ENCODE assay signal across 15 mouse cellular contexts in genomic region chr14:78747969-78748651, GRCm38 (mm10). TPM values are rescaled to one million over a fixed set of nuclear protein-coding genes. Genes with fewer than 3 reads are reported as not detected.
DNase-seq lines count a peak whose midpoint lies in the region; ATAC-seq and TF ChIP-seq lines count a peak whose summit lies in the region.
"Had no signal": no experiment of that assay in that cellular context is flagged by ENCODE, and none has a peak within 500 bp of the region (broad histone marks: within the 10 kb centered on the region; RNA-seq: fewer than 3 reads in every experiment).

No protein-coding gene starts in this region.

- no peak overlapping the region for H3K4me3 ChIP-seq in stomach, embryonic 16.5 days (replicated peaks; ENCODE audit: low read length)
- no peak overlapping the region for H3K4me3 ChIP-seq in stomach, postnatal 0 days (ENCODE audit: low read depth, low read length)
- no peak overlapping the region for H3K4me3 ChIP-seq in liver, embryonic 11.5 days (ENCODE audit: low read depth, low read length)
- H3K4me3 ChIP-seq: forebrain, embryonic 13.5 days; heart, embryonic 15.5 days had no signal

- H3K27me3 ChIP-seq in stomach, embryonic 16.5 days (ENCODE audit: control insufficient read depth, insufficient read depth, low read length), result no peaks in the 10 kb centered on the region
- no peaks in the 10 kb centered on the region for H3K27me3 ChIP-seq in stomach, postnatal 0 days (ENCODE audit: control insufficient read depth, insufficient read depth, low read length)
- no peaks in the 10 kb centered on the region for H3K27me3 ChIP-seq in liver, embryonic 11.5 days (replicated peaks; ENCODE audit: control insufficient read depth, insufficient read depth, low read length)
- no peaks in the 10 kb centered on the region for H3K27me3 ChIP-seq in splenic B cell, adult 2 months (ENCODE audit: control insufficient read depth, insufficient read depth, low read length, poor library complexity, severe bottlenecking)
- H3K27me3 ChIP-seq: forebrain, embryonic 13.5 days; heart, embryonic 15.5 days had no signal

- DNase-seq in stomach, postnatal 0 days (ENCODE audit: low spot score), result no peak
- DNase-seq in ZHBTc4 (ENCODE audit: low read depth, low spot score), result peak; percentile 72
- DNase-seq in liver, embryonic 11.5 days (ENCODE audit: low spot score), result no peak
- DNase-seq in splenic B cell, adult 2 months (ENCODE audit: low read depth, low spot score), result peak; percentile 32
- DNase-seq in lung, postnatal 4 days, result no peak
- no peak for DNase-seq in neural tube, embryonic 10.5 days (ENCODE audit: extremely low spot score, low spot score)
- DNase-seq: cerebellum, adult 9-11 months; heart, adult 18-20 months; kidney, adult 8-10 months; right cerebral cortex, postnatal 25 days; thymus, adult 18-20 months had no signal

- no peaks in the 10 kb centered on the region for H3K4me1 ChIP-seq in stomach, embryonic 16.5 days (ENCODE audit: control insufficient read depth, insufficient read depth, low read length)
- H3K4me1 ChIP-seq in stomach, postnatal 0 days (replicated peaks; ENCODE audit: control insufficient read depth, insufficient read depth), result no peaks in the 10 kb centered on the region
- H3K4me1 ChIP-seq in liver, embryonic 11.5 days (replicated peaks; ENCODE audit: control insufficient read depth, insufficient read depth, low read length), result no peaks in the 10 kb centered on the region
- H3K4me1 ChIP-seq: forebrain, embryonic 13.5 days; heart, embryonic 15.5 days had no signal

- no peak overlapping the region for H3K4me2 ChIP-seq in stomach, embryonic 16.5 days (ENCODE audit: low read depth, low read length)
- H3K4me2 ChIP-seq in stomach, postnatal 0 days (replicated peaks; ENCODE audit: low read depth), result no peak overlapping the region
- no peak overlapping the region for H3K4me2 ChIP-seq in liver, embryonic 11.5 days
- H3K4me2 ChIP-seq: forebrain, embryonic 13.5 days; heart, embryonic 15.5 days; midbrain, embryonic 11.5 days had no signal

- no peak overlapping the region for H3K27ac ChIP-seq in stomach, embryonic 16.5 days (ENCODE audit: low read length)
- H3K27ac ChIP-seq in stomach, postnatal 0 days (replicated peaks), result no peak overlapping the region
- no peak overlapping the region for H3K27ac ChIP-seq in liver, embryonic 11.5 days (ENCODE audit: low read depth, low read length)
- H3K27ac ChIP-seq: forebrain, embryonic 13.5 days; heart, embryonic 15.5 days had no signal

- TF ChIP-seq EP300 in stomach, postnatal 0 days (optimal IDR thresholded peaks at IDR 0.05), result no peak

- peak; percentile 53 for ATAC-seq in stomach, embryonic 16.5 days (ENCODE audit: insufficient read depth, low FRiP score)
- no peak for ATAC-seq in stomach, postnatal 0 days (ENCODE audit: low FRiP score, low TSS enrichment)
- ATAC-seq in liver, embryonic 11.5 days (replicated peaks; ENCODE audit: low FRiP score), result peak; percentile 61; the same call in 1 of the 2 replicates
- ATAC-seq: forebrain, embryonic 13.5 days had no signal

- no peaks in the 10 kb centered on the region for H3K9me3 ChIP-seq in stomach, embryonic 16.5 days (replicated peaks; ENCODE audit: control insufficient read depth, low read length)
- no peaks in the 10 kb centered on the region for H3K9me3 ChIP-seq in stomach, postnatal 0 days (ENCODE audit: control insufficient read depth, low read length)
- no peaks in the 10 kb centered on the region for H3K9me3 ChIP-seq in liver, embryonic 11.5 days (ENCODE audit: control insufficient read depth, low read length)
- H3K9me3 ChIP-seq: forebrain, embryonic 13.5 days; heart, embryonic 15.5 days had no signal

- WGBS in stomach, embryonic 16.5 days, result 49% methylated on average over 14 of the region's 14 CpGs
- 45% methylated on average over 14 of the region's 14 CpGs for WGBS in stomach, postnatal 0 days
- 36% methylated on average over 14 of the region's 14 CpGs for WGBS in liver, embryonic 11.5 days

- H3K36me3 ChIP-seq in stomach, embryonic 16.5 days (ENCODE audit: control insufficient read depth, insufficient read depth, low read length), result no peaks in the 10 kb centered on the region
- H3K36me3 ChIP-seq in stomach, postnatal 0 days (ENCODE audit: control insufficient read depth, insufficient read depth, low read length), result no peaks in the 10 kb centered on the region
- H3K36me3 ChIP-seq in liver, embryonic 11.5 days (ENCODE audit: control insufficient read depth, insufficient read depth, low read length), result no peaks in the 10 kb centered on the region
- H3K36me3 ChIP-seq in splenic B cell, adult 2 months (ENCODE audit: control insufficient read depth, insufficient read depth, low read length, poor library complexity, severe bottlenecking), result no peaks in the 10 kb centered on the region
- H3K36me3 ChIP-seq: heart, embryonic 15.5 days had no signal

- TF ChIP-seq CTCF in stomach, postnatal 0 days (IDR thresholded peaks at IDR 0.05; ENCODE audit: low read depth), result no peak

- no peak overlapping the region for H3K9ac ChIP-seq in stomach, embryonic 16.5 days (ENCODE audit: low read length)
- H3K9ac ChIP-seq in stomach, postnatal 0 days (ENCODE audit: low read length), result no peak overlapping the region
- H3K9ac ChIP-seq in liver, embryonic 11.5 days (ENCODE audit: low read depth, low read length), result no peak overlapping the region
- H3K9ac ChIP-seq: forebrain, embryonic 13.5 days; heart, embryonic 15.5 days had no signal

RNA-seq across cellular contexts. Expression of gene Dgkh, which starts 15.5 kb away (rescaled TPM):
- polyA plus RNA-seq in stomach, embryonic 16.5 days (2015; fragmentation: Nextera tagmentation; extraction: Ambion mirVana), result 1.5 TPM in 2 replicates
- 0.76 and 0.86 TPM in 2 replicates for polyA plus RNA-seq in stomach, postnatal 0 days (2015; fragmentation: Nextera tagmentation; extraction: Ambion mirVana)
- polyA plus RNA-seq in liver, embryonic 11.5 days (2014; fragmentation: Nextera tagmentation; extraction: Ambion mirVana), result 1.1 and 1.2 TPM in 2 replicates

Comparison
In these comparisons a context has a peak if more than half of its experiments do, and no peak if none do; other contexts are left out.
1. DNase-seq: peak in ZHBTc4 (single experiment) and splenic B cell, adult 2 months (single experiment); none in stomach, postnatal 0 days (single experiment), liver, embryonic 11.5 days (single experiment), lung, postnatal 4 days (0 of 2) and neural tube, embryonic 10.5 days (single experiment).